Mouse (Mus musculus): ENCODE results near the gene Lyrm1. TPM values are rescaled to one million over a fixed set of nuclear protein-coding genes. Genes with fewer than 3 reads are reported as not detected.

The Lyrm1 gene
- polyA plus RNA-seq, 1 experiment, result 0.49 TPM

DNA sequence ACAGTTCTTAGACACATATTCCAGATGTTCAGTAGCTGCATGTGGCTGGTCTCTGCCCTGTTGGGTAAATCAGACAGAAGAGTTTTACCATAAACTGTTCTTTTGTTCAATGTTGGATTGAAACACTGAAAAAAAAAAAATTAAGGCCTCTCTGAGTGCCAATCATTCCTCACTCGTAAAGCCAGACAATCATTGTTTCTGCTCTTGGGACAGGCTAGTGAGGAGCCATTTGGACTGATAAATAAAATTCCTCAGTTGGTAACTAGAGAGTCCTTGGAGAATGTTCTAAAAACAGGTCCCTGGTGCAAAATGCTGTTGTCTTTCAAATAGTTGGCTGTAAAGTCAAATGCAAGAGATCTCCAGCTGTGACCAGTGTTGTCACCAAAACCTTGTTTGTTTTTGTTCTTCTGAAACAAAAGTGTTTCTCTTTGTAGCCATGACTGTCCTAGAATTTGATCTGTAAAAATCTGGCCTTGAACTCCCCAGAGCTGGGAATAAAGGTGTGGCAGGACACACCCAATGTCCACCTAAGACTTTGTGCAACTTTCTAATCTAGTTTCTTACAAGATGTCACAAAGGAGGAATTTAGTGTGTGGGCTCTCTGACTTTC lies 2.7 kb downstream of the Lyrm1 start:
- TF ChIP-seq CTCF (IDR thresholded peaks at IDR 0.05; ENCODE audit: extremely low read depth, insufficient read depth, insufficient read length, insufficient replicate concordance), result no peak
- no peak for TF ChIP-seq POLR2A (IDR thresholded peaks at IDR 0.05; ENCODE audit: low read depth, low read length)
- no peaks in the 10 kb centered on the region for H3K4me1 ChIP-seq (ENCODE audit: control insufficient read depth, insufficient read depth, insufficient read length)
- H3K4me3 ChIP-seq (ENCODE audit: extremely low read depth, insufficient read depth, insufficient read length), result no peak overlapping the region
- no peaks in the 10 kb centered on the region for H3K36me3 ChIP-seq (ENCODE audit: control insufficient read depth, insufficient read depth, low read length)
- H3K27ac ChIP-seq (ENCODE audit: insufficient read depth, low read length), result no peak overlapping the region
- no peaks in the 10 kb centered on the region for H3K27me3 ChIP-seq (ENCODE audit: control insufficient read depth, insufficient read depth, low read length)
- DNase-seq (ENCODE audit: low read depth in 1 of 2, low spot score in 2 of 2), result no peak
- WGBS, result 85% methylated on average over 1 of the region's 1 CpGs

DNA sequence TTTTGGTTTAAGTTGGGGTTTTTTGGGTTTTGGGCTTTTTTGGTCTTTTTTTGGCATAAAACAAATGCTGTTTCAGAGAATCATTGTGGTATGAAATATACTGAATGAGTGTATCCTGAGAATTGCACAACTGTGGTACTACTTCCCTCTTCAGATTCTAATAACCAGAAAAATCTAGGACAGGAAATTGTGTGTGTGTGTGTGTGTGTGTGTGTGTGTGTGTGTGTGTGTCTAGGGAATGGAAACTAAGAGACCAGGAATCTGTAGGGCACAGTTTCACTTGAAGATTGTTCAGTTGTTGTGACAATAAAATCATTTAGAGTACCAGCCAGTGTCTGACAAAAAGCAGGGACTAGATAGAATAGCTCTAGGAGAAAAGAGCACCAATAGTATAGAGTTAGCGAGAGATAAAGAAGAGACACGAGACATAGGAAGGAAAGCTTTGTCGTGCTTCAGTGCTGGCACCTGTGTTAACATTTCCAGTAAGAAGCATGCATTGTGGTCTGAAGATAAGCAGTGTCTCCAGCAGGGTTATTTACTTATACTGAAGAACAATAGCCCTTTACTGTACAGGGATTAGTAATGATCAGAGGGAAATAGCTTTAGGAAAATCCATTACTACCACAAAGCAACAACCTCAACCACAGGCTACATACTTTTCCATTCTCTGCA lies 3.9 kb downstream of the Lyrm1 start:
- no peak overlapping the region for H3K27ac ChIP-seq (ENCODE audit: insufficient read depth, low read length)
- no peaks in the 10 kb centered on the region for H3K36me3 ChIP-seq (ENCODE audit: control insufficient read depth, insufficient read depth, low read length)
- no peak overlapping the region for H3K4me3 ChIP-seq (ENCODE audit: extremely low read depth, insufficient read depth, insufficient read length)
- TF ChIP-seq POLR2A (IDR thresholded peaks at IDR 0.05; ENCODE audit: low read depth, low read length) (no peak), CTCF (IDR thresholded peaks at IDR 0.05; ENCODE audit: extremely low read depth, insufficient read depth, insufficient read length, insufficient replicate concordance) (no peak)
- WGBS, result 35% methylated on average over 3 of the region's 3 CpGs
- H3K27me3 ChIP-seq (ENCODE audit: control insufficient read depth, insufficient read depth, low read length), result no peaks in the 10 kb centered on the region
- DNase-seq (ENCODE audit: low read depth in 1 of 2, low spot score in 2 of 2), result no peak
- H3K4me1 ChIP-seq (ENCODE audit: control insufficient read depth, insufficient read depth, insufficient read length), result no peaks in the 10 kb centered on the region

DNA sequence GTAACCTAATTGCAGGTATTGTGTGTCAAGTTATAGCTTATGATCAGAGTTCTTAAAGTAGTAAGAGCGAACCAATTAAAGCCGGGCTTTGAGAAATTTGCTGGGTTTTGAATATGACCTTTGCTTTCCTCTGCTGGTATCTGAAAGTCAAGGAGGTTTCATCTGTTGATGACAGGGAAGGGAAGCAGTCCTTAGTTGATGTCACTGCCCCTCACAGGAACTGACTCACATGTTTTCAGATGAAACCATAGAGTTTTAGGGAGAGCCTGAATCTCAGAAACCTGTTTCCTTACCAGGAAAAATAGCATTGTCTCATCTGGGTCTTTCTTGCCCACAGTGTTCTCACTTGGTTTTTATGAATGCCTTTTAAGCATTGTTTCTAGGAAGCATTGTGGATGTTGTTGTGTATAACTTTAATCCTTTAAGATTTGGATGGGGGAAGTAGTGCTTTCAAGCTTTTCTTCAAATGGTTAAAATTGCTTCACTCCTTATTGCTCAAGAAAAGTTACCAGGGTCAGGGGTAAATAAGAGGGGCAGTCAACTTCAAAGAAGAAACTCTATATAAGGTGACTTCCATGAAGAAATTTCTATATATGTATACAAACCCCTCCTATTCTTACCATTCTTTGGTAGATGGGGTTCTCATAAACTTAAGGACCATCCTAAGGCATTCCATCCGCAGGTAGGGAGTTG lies 11.0 kb downstream of the Lyrm1 start:
- no peak overlapping the region for H3K27ac ChIP-seq (ENCODE audit: insufficient read depth, low read length)
- no peak overlapping the region for H3K4me3 ChIP-seq (ENCODE audit: extremely low read depth, insufficient read depth, insufficient read length)
- H3K36me3 ChIP-seq (ENCODE audit: control insufficient read depth, insufficient read depth, low read length), result no peaks in the 10 kb centered on the region
- TF ChIP-seq POLR2A (IDR thresholded peaks at IDR 0.05; ENCODE audit: low read depth, low read length) (no peak), CTCF (IDR thresholded peaks at IDR 0.05; ENCODE audit: extremely low read depth, insufficient read depth, insufficient read length, insufficient replicate concordance) (no peak)
- no peaks in the 10 kb centered on the region for H3K27me3 ChIP-seq (ENCODE audit: control insufficient read depth, insufficient read depth, low read length)
- H3K4me1 ChIP-seq (ENCODE audit: control insufficient read depth, insufficient read depth, insufficient read length), result no peaks in the 10 kb centered on the region
- DNase-seq (ENCODE audit: low read depth in 1 of 2, low spot score in 2 of 2), result no peak
- 91% methylated on average over 3 of the region's 3 CpGs for WGBS

DNA sequence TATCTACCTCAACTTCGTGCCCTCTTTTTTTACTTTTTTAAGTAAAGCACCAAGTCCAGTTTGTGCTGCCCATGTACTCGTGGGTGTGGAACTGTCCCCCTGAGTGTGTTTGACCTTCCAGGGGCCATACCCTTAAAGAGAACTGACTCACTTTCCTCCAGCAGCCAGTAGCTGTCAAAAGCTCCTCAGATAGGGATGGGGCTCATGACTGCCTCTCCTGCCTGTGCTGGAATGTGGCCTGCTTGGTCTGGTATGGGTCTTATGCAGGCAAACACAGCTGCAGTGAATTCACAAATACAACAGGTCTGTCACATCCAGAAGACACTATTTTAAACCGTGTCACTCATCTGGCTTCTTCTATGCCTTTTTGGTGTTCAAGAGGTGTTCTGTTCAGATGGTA lies 16.1 kb downstream of the Lyrm1 start:
- no peak overlapping the region for H3K4me3 ChIP-seq (ENCODE audit: extremely low read depth, insufficient read depth, insufficient read length)
- H3K27ac ChIP-seq (ENCODE audit: insufficient read depth, low read length), result no peak overlapping the region
- H3K4me1 ChIP-seq (ENCODE audit: control insufficient read depth, insufficient read depth, insufficient read length), result no peaks in the 10 kb centered on the region
- H3K27me3 ChIP-seq (ENCODE audit: control insufficient read depth, insufficient read depth, low read length), result no peaks in the 10 kb centered on the region
- 81% methylated on average over 3 of the region's 3 CpGs for WGBS
- TF ChIP-seq POLR2A (IDR thresholded peaks at IDR 0.05; ENCODE audit: low read depth, low read length) (no peak), CTCF (IDR thresholded peaks at IDR 0.05; ENCODE audit: extremely low read depth, insufficient read depth, insufficient read length, insufficient replicate concordance) (no peak)
- H3K36me3 ChIP-seq (ENCODE audit: control insufficient read depth, insufficient read depth, low read length), result no peaks in the 10 kb centered on the region
- DNase-seq (ENCODE audit: low read depth in 1 of 2, low spot score in 2 of 2), result no peak

DNA sequence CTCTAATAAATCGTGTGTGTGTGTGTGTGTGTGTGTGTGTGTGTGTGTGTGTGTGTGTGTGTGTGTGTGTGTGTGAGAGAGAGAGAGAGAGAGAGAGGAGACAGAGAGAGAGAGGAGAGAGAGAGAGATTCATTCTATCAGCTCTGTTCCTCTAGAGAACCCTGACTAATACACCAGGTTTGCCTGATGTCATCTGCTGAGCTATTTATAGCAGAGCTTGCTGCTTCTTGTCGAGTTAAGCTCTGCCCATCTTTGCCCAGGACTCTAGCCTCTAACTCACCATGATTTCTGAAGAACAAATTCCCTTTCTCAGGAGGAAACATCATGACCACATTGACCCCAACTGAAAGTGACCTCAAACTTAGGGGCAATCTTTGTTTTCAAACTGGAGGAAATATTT lies 24.8 kb downstream of the Lyrm1 start:
- TF ChIP-seq CTCF (IDR thresholded peaks at IDR 0.05; ENCODE audit: extremely low read depth, insufficient read depth, insufficient read length, insufficient replicate concordance), result no peak
- no peak for TF ChIP-seq POLR2A (IDR thresholded peaks at IDR 0.05; ENCODE audit: low read depth, low read length)
- H3K27ac ChIP-seq (ENCODE audit: insufficient read depth, low read length), result no peak overlapping the region
- H3K4me3 ChIP-seq (ENCODE audit: extremely low read depth, insufficient read depth, insufficient read length), result no peak overlapping the region
- no peaks in the 10 kb centered on the region for H3K27me3 ChIP-seq (ENCODE audit: control insufficient read depth, insufficient read depth, low read length)
- no peaks in the 10 kb centered on the region for H3K4me1 ChIP-seq (ENCODE audit: control insufficient read depth, insufficient read depth, insufficient read length)
- WGBS, result 38% methylated on average over 2 of the region's 2 CpGs
- DNase-seq (ENCODE audit: low read depth in 1 of 2, low spot score in 2 of 2), result no peak
- no peaks in the 10 kb centered on the region for H3K36me3 ChIP-seq (ENCODE audit: control insufficient read depth, insufficient read depth, low read length)

DNA sequence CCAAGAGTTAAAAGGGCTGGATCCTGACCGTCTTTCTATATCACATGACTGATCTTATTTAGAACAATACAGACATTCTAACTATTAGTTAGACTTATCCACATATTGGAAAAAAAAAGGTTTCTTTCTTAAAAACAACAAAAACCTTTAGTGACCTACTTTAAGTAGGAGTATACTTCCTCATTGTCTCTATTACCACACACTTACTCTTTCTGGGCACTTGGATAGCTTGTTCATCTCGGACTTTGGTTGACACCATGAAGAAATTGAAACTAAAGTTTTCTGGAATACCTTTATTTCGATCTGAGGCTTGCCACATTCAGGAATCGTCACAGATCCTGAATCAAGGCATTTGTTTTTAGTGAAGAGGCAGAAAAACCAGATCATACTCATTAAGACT lies 25.4 kb downstream of the Lyrm1 start:
- no peak overlapping the region for H3K27ac ChIP-seq (ENCODE audit: insufficient read depth, low read length)
- TF ChIP-seq CTCF (IDR thresholded peaks at IDR 0.05; ENCODE audit: extremely low read depth, insufficient read depth, insufficient read length, insufficient replicate concordance), result no peak
- TF ChIP-seq POLR2A (IDR thresholded peaks at IDR 0.05; ENCODE audit: low read depth, low read length), result no peak
- H3K4me1 ChIP-seq (ENCODE audit: control insufficient read depth, insufficient read depth, insufficient read length), result no peaks in the 10 kb centered on the region
- no peaks in the 10 kb centered on the region for H3K27me3 ChIP-seq (ENCODE audit: control insufficient read depth, insufficient read depth, low read length)
- H3K4me3 ChIP-seq (ENCODE audit: extremely low read depth, insufficient read depth, insufficient read length), result no peak overlapping the region
- no peaks in the 10 kb centered on the region for H3K36me3 ChIP-seq (ENCODE audit: control insufficient read depth, insufficient read depth, low read length)
- DNase-seq (ENCODE audit: low read depth in 1 of 2, low spot score in 2 of 2), result no peak
- 72% methylated on average over 4 of the region's 4 CpGs for WGBS
